Mouse (Mus musculus) liver, embryonic 11.5 days (tissue): ENCODE measurements around the gene Coq8a. TPM values are rescaled to one million over a fixed set of nuclear protein-coding genes. Genes with fewer than 3 reads are reported as not detected.

ENCODE experiments used
- ATAC-seq: fragments of 200-750 bp; cut with Nextera tagmentation; replicated peaks from 2 replicates; pipeline ENCODE4 v1.8.0; 2017; ENCODE audit warnings: moderate number of reproducible peaks, mild to moderate bottlenecking, moderate TSS enrichment, moderate library complexity; ENCODE audit not compliant: low FRiP score
- DNase-seq: peaks from one replicate; pipeline ENCODE4 v3.0.0-alpha.2; 2017; ENCODE audit warnings: low spot score
- H3K27ac ChIP-seq: fragments of 300-500 bp; sonication (generic); 2 replicates; pipeline ENCODE4 v1.5.1; 2014; ENCODE audit warnings: mild to moderate bottlenecking, low read depth, low read length, control low read depth
- H3K27me3 ChIP-seq: fragments of 300-500 bp; sonication (generic); replicated peaks from 2 replicates; pipeline ENCODE4 v1.6.1; 2014; ENCODE audit warnings: low read length, mixed read lengths; ENCODE audit not compliant: control insufficient read depth, insufficient read depth
- H3K36me3 ChIP-seq: fragments of 300-500 bp; sonication (generic); 2 replicates; pipeline ENCODE4 v1.6.1; 2014; ENCODE audit warnings: mild to moderate bottlenecking, low read length, moderate library complexity, mixed read lengths; ENCODE audit not compliant: control insufficient read depth, insufficient read depth
- H3K4me1 ChIP-seq: fragments of 300-500 bp; sonication (generic); replicated peaks from 2 replicates; pipeline ENCODE4 v1.6.1; 2014; ENCODE audit warnings: low read length, mixed read lengths; ENCODE audit not compliant: control insufficient read depth, insufficient read depth
- H3K4me2 ChIP-seq: fragments of 300-500 bp; sonication (generic); 2 replicates; pipeline ENCODE4 v1.6.1; 2014; ENCODE audit warnings: mild to moderate bottlenecking, control low read depth, moderate library complexity
- H3K4me3 ChIP-seq: fragments of 300-500 bp; sonication (generic); 2 replicates; pipeline ENCODE4 v1.5.1; 2014; ENCODE audit warnings: low read depth, low read length, control low read depth
- H3K9ac ChIP-seq: fragments of 300-500 bp; sonication (generic); 2 replicates; pipeline ENCODE4 v1.6.1; 2014; ENCODE audit warnings: low read depth, low read length, control low read depth
- H3K9me3 ChIP-seq: fragments of 300-500 bp; sonication (generic); 2 replicates; pipeline ENCODE4 v1.6.1; 2016; ENCODE audit warnings: low read length, inconsistent platforms, mixed read lengths; ENCODE audit not compliant: control insufficient read depth
- WGBS: fragments of 180-500 bp; shearing (Covaris S2); extraction: QIAGEN DNeasy Blood & Tissue Kit; methylation state at CpG from one replicate; pipeline ENCODE4 v1.1.7; 2014; 5-methylcytosine and 5-hydroxymethylcytosine counted together
- polyA plus RNA-seq: library from polyadenylated mRNA; unstranded; fragments of >200 nt; fragmentation: Nextera tagmentation; extraction: Ambion mirVana; gene quantifications from 2 replicates; pipeline ENCODE4 v1.2.1, GENCODE M21; 2014

Coq8a gene
- polyA plus RNA-seq, result 6.7 and 9.3 TPM in 2 replicates

DNA sequence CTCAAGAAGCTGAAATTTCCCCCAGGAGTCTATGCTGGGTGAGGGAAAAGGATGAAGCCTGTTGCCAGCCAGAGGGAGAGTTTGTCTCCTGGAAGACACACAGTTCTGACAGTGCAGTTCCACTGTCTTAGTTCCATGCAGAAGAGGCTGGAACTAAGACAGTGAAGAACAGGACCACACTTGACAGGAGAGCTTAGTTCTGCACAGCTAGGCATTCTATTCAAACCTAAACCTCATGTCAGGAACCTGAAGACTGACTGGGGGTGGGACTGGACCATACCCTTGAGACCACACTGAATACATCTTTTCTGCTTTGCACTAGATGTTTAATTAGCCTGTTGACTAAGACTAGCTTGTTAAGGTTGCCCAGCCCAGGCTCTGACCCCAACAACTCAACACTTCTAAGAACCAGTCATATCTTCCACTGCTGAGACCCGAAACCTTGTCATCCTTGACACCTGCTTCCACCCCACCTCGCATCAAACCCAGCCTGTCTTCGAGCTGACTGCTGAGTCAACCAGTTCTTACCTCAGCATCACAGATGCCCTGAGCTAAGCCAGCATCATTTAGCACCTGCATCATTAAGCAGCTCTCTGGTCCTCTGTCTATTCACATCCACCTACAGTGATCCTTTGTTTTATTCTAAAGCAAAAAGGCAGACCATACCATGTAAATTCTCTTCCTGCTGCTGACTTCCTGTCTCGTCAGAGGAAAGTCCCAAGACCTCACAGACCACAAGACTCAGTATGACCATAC is at the start of gene Coq8a:
Gene Coq8a, minus strand, starts transcription at position 644 of the 756 bp plus-strand sequence.
- no peak within 1 kb of the TSS for H3K4me3 ChIP-seq
- H3K4me2 ChIP-seq, result no peak within 1 kb of the TSS
- H3K4me1 ChIP-seq, result peaks cover 13% of the 10 kb centered on the region
- H3K27me3 ChIP-seq, result no peaks in the 10 kb centered on the region
- 45% methylated on average over 4 of the region's 4 CpGs for WGBS
- H3K9me3 ChIP-seq, result no peaks in the 10 kb centered on the region
- no peaks in the 10 kb centered on the region for H3K36me3 ChIP-seq
- H3K27ac ChIP-seq, result no peak within 1 kb of the TSS
- DNase-seq (no peak), ATAC-seq (no peak)
- no peak within 1 kb of the TSS for H3K9ac ChIP-seq

DNA sequence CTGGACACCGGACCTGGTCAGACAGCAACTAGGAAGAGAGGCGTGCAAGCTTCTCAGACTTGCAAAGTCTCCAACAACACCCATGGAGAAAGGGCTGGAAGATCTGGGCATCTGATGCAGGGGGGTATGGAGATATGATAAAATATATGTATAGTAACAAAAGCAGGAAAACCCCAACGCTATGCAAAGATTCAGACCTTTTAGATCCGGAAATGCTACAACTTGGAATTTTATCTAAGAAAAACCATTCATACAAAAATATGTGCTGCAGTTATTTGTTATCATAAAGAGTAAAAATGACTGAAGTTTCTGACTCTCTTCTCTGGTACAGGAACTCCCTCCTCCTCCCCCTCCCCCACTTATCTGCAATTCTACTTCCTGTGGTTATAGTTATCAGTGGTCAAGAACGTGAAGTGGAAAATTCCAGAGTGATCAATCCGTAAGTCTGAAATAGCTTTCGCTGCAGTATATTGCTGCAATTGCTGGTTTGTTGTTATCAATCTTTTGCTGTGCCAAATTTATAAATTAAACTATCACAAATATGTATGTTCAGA is 49.3 kb upstream of the Coq8a start:
- H3K27me3 ChIP-seq, result no peaks in the 10 kb centered on the region
- peak overlapping the region; percentile 45 for H3K4me2 ChIP-seq
- peaks cover 49% of the 10 kb centered on the region for H3K4me1 ChIP-seq
- WGBS, result 33% methylated on average over 7 of the region's 7 CpGs
- no peak overlapping the region for H3K9ac ChIP-seq
- peak overlapping the region; percentile 53; the same call in 1 of the 2 replicates for H3K27ac ChIP-seq
- H3K4me3 ChIP-seq, result no peak overlapping the region
- DNase-seq, result no peak
- ATAC-seq, result no peak; the same call in 1 of the 2 replicates
- no peaks in the 10 kb centered on the region for H3K9me3 ChIP-seq
- H3K36me3 ChIP-seq, result peaks cover 3% of the 10 kb centered on the region; the same call in 1 of the 2 replicates

DNA sequence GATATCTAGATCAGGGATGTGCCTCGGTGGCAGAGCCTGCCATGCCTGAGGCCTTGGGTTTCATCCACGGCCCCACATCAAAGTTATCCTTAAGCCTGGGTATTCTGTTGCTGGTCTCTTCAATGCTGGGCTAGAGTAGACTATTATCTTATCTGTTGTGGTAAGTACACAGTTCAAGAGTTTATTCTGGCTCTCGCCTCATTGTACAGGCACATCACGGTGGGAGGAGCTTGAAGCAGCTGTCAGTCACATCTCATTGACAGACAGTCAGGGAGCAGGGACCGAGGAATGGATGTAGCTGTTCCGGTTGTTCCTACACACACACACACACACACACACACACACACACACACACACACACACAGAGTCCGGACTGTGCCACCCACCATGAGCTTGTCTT is 48.5 kb upstream of the Coq8a start:
- H3K4me1 ChIP-seq, result peaks cover 45% of the 10 kb centered on the region
- no peaks in the 10 kb centered on the region for H3K9me3 ChIP-seq
- H3K9ac ChIP-seq, result no peak overlapping the region
- H3K27me3 ChIP-seq, result no peaks in the 10 kb centered on the region
- H3K4me3 ChIP-seq, result no peak overlapping the region
- peaks cover 3% of the 10 kb centered on the region; the same call in 1 of the 2 replicates for H3K36me3 ChIP-seq
- ATAC-seq (peak; percentile 52), DNase-seq (no peak)
- H3K4me2 ChIP-seq, result peak overlapping the region; percentile 45
- peak overlapping the region; percentile 53; the same call in 1 of the 2 replicates for H3K27ac ChIP-seq
- 31% methylated on average over 7 of the region's 7 CpGs for WGBS

DNA sequence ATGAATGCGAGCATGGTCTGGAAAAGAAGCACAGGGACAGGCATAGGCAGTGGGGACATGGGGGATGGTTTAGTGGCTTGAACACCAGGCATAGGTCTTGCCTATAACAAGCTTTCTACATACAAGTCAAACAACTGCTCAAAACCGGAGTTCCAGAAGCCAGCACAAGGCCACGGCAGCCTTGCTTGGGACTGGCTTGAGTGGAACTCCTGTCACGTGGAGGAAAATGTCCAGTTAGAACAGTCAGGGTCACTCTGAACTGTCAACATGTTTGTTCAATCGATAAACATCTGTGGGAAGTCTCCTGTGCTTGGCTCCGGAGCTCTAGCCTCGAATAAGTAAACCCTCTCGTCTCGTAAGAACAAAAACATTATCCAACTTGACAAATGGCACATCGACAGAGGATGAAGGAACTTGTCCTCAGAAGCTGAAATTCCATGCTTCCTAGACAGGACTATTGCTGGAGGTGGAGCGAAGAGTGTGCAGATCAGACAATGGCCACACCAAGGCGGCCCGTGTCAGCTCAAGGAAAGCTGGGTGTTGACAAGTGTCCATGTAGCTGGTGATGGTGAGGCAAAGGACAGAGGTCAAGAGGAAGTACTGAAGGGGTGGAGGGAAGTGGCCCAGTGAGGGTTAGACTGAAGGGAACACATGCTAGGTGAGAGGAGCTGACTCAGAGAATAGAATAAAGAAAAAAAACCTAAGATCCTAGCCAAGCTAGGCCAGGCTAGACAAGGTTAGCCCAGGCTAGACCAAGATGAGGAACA is 46.5 kb upstream of the Coq8a start:
- no peaks in the 10 kb centered on the region for H3K27me3 ChIP-seq
- H3K9me3 ChIP-seq, result no peaks in the 10 kb centered on the region
- H3K4me1 ChIP-seq, result peaks cover 36% of the 10 kb centered on the region
- peaks cover 3% of the 10 kb centered on the region; the same call in 1 of the 2 replicates for H3K36me3 ChIP-seq
- H3K4me2 ChIP-seq, result no peak overlapping the region
- no peak overlapping the region for H3K9ac ChIP-seq
- ATAC-seq (no peak), DNase-seq (no peak)
- WGBS, result 79% methylated on average over 13 of the region's 13 CpGs
- H3K4me3 ChIP-seq, result no peak overlapping the region
- no peak overlapping the region for H3K27ac ChIP-seq

DNA sequence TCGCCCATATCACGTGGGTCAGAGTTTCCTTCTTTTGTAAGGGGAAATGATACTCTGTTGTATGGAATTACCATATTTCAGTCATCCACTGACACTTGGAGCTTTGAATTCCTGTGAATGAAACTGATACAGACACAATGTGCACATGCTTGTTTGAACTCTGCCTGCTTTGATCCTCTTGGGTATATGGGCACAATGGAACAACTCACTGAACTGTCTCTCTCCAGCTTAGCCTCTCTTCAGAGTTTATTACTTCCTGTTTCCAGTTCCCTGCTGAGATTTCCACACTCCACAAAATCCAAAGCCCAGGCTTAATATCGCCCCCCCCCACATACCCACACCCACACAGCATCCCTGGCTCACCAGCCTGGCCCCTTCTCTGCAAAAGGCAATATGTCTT is 32.3 kb upstream of the Coq8a start:
- Histone ChIP-seq H3K4me3 (no peak overlapping the region), H3K4me2 (no peak overlapping the region), H3K4me1 (no peaks in the 10 kb centered on the region; the same call in 1 of the 2 replicates), H3K9me3 (no peaks in the 10 kb centered on the region), H3K36me3 (0 out of 2 replicates have a peak, but pooled peaks cover 2% of the 10 kb centered on the region), H3K9ac (no peak overlapping the region), H3K27ac (no peak overlapping the region), H3K27me3 (no peaks in the 10 kb centered on the region)
- DNase-seq (no peak), ATAC-seq (no peak)
- WGBS, result 72% methylated on average over 3 of the region's 3 CpGs

DNA sequence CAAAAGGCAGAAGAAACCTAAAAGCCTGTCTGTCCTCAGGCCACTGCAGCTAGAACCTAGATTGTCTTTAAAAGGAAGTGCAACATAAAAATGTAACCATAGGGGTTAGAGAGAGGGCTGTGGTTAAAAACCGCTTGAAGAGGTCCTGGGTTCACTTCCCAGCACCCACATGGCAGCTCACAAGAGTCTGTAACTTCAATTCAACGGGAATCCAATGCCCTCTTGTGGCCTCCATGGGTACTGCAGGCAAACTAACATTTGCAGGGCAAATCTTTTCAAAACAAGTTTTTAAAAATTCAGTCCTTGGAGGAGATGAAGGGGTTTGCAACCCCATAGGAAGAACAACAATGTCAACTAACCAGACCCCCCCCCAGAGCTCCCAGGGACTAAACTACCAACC is 31.2 kb upstream of the Coq8a start:
- peaks cover 5% of the 10 kb centered on the region for H3K4me1 ChIP-seq
- DNase-seq, result no peak
- no peaks in the 10 kb centered on the region for H3K9me3 ChIP-seq
- ATAC-seq, result no peak
- H3K4me2 ChIP-seq, result no peak overlapping the region
- no peak overlapping the region for H3K27ac ChIP-seq
- no peaks in the 10 kb centered on the region for H3K27me3 ChIP-seq
- 0 out of 2 replicates have a peak, but pooled peaks cover 2% of the 10 kb centered on the region for H3K36me3 ChIP-seq
- H3K9ac ChIP-seq, result no peak overlapping the region
- H3K4me3 ChIP-seq, result no peak overlapping the region
- WGBS, result 27% methylated on average over 2 of the region's 2 CpGs

DNA sequence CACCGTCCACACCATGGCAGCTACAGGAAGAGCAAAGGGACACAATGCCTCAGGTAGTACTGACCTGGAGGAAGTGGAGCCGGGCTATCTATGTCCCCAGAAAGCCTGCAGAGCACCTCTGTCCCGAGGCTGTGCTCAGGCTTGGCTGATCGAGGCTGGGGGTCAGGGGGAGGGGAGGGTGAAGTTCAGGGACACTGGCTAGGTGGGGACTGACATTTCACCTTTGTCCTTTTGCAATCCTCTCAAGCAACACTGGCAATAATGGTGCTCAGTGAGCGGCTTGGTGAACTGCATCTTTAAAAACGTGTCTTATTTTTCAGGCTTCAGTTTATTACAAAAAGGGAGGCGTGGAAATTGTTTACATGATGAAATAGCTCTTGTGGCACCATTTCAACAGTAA is 30.5 kb upstream of the Coq8a start:
- Histone ChIP-seq H3K4me3 (no peak overlapping the region), H3K4me2 (no peak overlapping the region), H3K27me3 (no peaks in the 10 kb centered on the region), H3K27ac (no peak overlapping the region), H3K4me1 (peaks cover 5% of the 10 kb centered on the region), H3K9me3 (no peaks in the 10 kb centered on the region), H3K9ac (no peak overlapping the region), H3K36me3 (0 out of 2 replicates have a peak, but pooled peaks cover 2% of the 10 kb centered on the region)
- DNase-seq (no peak), ATAC-seq (no peak)
- WGBS, result 79% methylated on average over 7 of the region's 7 CpGs

DNA sequence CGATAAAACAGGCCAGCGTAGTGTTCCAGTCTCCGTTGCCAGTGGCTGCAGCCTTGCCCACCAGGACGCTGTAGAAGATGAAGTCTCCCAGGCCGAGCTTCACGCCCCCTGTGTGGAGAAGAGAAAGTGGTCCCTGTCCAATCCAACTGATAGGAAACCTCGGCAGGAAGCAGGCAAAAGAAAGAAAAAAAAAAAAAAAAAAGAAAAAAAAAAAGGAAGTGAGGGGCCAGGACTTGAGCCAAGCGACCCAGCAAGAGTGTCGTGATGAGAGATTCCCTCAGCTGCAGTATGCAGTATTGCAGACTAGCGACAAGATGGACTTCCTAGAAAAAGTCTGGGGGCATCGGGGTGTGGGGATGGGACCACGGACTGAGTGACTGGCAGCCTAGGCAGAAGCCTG is 29.5 kb upstream of the Coq8a start:
- Histone ChIP-seq H3K4me3 (no peak overlapping the region), H3K4me1 (peaks cover 5% of the 10 kb centered on the region), H3K9ac (no peak overlapping the region), H3K9me3 (no peaks in the 10 kb centered on the region), H3K27ac (no peak overlapping the region), H3K4me2 (no peak overlapping the region), H3K27me3 (no peaks in the 10 kb centered on the region), H3K36me3 (0 out of 2 replicates have a peak, but pooled peaks cover 2% of the 10 kb centered on the region)
- ATAC-seq (no peak), DNase-seq (no peak)
- WGBS, result 66% methylated on average over 12 of the region's 12 CpGs
